Mouse (Mus musculus): ENCODE measurements around the gene Gm9758.
"Not testable (repeated sequence)": the region's sequence is repeated elsewhere in the genome, so short reads cannot be mapped to it uniquely, and the experiment has no call there.

DNA sequence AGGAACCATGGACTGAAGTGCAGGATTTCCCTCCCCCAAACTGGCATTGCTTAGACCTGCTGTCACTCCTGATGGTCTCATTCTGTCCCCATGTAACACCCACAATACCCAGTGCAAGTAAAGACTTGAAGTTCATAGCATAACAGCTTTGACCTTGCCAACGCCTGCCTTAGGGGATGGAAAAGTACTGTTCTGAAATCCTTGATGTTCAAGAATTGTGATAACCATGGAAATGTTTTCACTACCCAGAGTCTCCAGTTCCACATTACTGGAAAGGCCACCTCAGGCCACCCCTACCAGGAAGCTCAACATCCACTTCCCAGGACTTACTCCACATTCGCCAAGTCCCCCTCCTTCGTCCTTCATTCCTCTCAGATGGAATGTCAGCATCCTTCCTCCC is 338 bp downstream of the Gm9758 start:
- TF ChIP-seq CTCF, EP300 (IDR thresholded peaks at IDR 0.05; ENCODE audit: low read depth): not testable (repeated sequence)
